Mouse (Mus musculus) myocyte (in vitro differentiated cells): ENCODE data around the gene Ostn.

ENCODE experiments used
- CEBPB ChIP-seq: IDR thresholded peaks from 2 replicates; pipeline ENCODE4 v1.6.1; 2011; ENCODE audit warnings: mild to moderate bottlenecking, moderate library complexity; ENCODE audit not compliant: poor library complexity, insufficient read depth, severe bottlenecking
- MAX ChIP-seq: IDR thresholded peaks from one replicate; pipeline ENCODE4 v1.6.1; 2011; ENCODE audit warnings: low read depth, mild to moderate bottlenecking, control low read depth
- TCF3 ChIP-seq: IDR thresholded peaks from one replicate; pipeline ENCODE4 v1.6.1; 2011; ENCODE audit warnings: low read depth, control low read depth; ENCODE audit not compliant: insufficient read length
- USF1 ChIP-seq: IDR thresholded peaks from one replicate; pipeline ENCODE4 v1.6.1; 2011; ENCODE audit warnings: low read depth, mild to moderate bottlenecking, control low read depth, moderate library complexity

- TF ChIP-seq TCF3 (no peak), USF1 (no peak), MAX (no peak), CEBPB (no peak)
Observed at GRCm38 (mm10) chr16:27348359-27348758, 41.1 kb downstream of the Ostn start.
